Mouse (Mus musculus): ENCODE data around the gene Il10rb. TPM values are rescaled to one million over a fixed set of nuclear protein-coding genes. Genes with fewer than 3 reads are reported as not detected.

Gene Il10rb
- polyA plus RNA-seq, 1 experiment from 2014 or later, result 44.8 TPM

DNA sequence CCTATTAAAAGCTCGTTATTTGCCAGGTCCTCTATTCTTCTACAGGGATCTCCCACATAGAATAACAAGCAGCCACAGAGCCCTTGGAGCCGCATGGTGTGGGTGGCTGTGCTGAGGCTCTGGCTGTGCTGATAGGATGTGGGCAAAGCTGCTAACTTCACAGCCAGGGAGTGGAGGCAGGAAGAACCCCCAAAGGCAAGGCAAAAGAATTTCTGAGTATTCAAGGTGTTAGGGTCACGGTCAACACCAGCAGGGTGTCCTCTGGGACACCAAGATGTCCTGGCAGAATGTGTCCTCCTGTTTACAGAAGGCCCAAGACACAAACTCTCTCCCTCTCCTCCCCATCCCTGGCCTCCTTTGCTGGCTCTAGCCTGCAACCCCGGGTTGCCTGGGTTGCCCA lies 36.5 kb downstream of the Il10rb start:
- Histone ChIP-seq H3K9me3 (no peaks in the 10 kb centered on the region; the same call in 1 of the 2 replicates), H3K9ac (no peak overlapping the region), H3K27me3 (replicated peaks) (no peaks in the 10 kb centered on the region), H3K4me1 (peaks cover 30% of the 10 kb centered on the region), H3K27ac (replicated peaks) (peak overlapping the region; percentile 53), H3K36me3 (no peaks in the 10 kb centered on the region), H3K4me2 (no peak overlapping the region), H3K4me3 (no peak overlapping the region)
- no peak for ATAC-seq (ENCODE audit: extremely low read depth, insufficient number of reproducible peaks, low FRiP score, low TSS enrichment)
- WGBS, result 53% methylated on average over 4 of the region's 4 CpGs

DNA sequence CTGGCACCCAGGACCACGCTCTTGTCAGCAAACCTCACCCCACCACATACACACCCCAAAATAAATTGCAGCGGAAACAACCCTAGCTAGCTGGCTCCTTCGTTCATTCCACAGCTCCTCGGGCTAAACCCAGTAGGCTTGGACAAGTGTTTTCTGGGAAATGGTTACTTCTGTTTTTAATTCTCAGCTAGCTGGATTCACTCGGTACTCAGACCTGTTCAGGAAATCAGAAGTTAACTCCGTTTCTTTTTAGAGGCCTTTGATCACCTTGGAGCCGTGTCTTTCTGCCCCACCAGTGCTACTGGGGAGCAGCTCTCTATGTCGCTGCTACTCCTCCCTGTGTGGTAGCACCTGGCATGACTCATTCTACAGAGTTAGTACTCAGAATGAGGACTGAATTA lies 37.2 kb downstream of the Il10rb start:
- peaks cover 35% of the 10 kb centered on the region for H3K4me1 ChIP-seq
- WGBS, result 80% methylated on average over 8 of the region's 8 CpGs
- no peak overlapping the region for H3K9ac ChIP-seq
- H3K36me3 ChIP-seq, result no peaks in the 10 kb centered on the region
- H3K9me3 ChIP-seq, result no peaks in the 10 kb centered on the region; the same call in 1 of the 2 replicates
- H3K27ac ChIP-seq (replicated peaks), result no peak overlapping the region; the same call in 1 of the 2 replicates
- no peak for ATAC-seq (ENCODE audit: extremely low read depth, insufficient number of reproducible peaks, low FRiP score, low TSS enrichment)
- H3K4me2 ChIP-seq, result no peak overlapping the region
- no peak overlapping the region for H3K4me3 ChIP-seq
- H3K27me3 ChIP-seq (replicated peaks), result no peaks in the 10 kb centered on the region

DNA sequence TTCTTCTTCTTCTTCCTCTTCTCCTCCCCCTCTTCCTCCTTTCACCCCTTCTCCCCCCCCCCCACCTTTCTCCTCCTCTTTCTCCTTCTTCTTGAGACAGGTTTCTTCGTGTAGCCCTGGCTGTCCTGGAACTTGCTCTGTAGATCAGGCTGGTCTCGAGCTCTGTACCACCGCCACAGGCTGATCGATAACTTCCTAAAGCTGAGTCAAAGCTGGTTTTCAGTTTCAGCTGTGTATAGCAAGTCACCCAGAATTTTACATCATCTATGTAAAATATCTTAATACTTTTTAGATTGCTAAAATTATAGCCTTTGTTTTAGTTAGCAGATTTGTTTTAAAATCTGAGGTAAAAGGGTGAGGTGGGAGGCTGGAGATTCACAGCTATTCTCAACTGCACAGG lies 38.9 kb downstream of the Il10rb start:
- no peaks in the 10 kb centered on the region for H3K36me3 ChIP-seq
- WGBS, result 88% methylated on average over 4 of the region's 4 CpGs
- H3K4me1 ChIP-seq, result peaks cover 30% of the 10 kb centered on the region
- no peaks in the 10 kb centered on the region for H3K27me3 ChIP-seq (replicated peaks)
- H3K9me3 ChIP-seq, result no peaks in the 10 kb centered on the region
- H3K4me3 ChIP-seq, result no peak overlapping the region
- no peak for ATAC-seq (ENCODE audit: extremely low read depth, insufficient number of reproducible peaks, low FRiP score, low TSS enrichment)
- no peak overlapping the region for H3K4me2 ChIP-seq
- H3K9ac ChIP-seq, result no peak overlapping the region
- no peak overlapping the region for H3K27ac ChIP-seq (replicated peaks)

DNA sequence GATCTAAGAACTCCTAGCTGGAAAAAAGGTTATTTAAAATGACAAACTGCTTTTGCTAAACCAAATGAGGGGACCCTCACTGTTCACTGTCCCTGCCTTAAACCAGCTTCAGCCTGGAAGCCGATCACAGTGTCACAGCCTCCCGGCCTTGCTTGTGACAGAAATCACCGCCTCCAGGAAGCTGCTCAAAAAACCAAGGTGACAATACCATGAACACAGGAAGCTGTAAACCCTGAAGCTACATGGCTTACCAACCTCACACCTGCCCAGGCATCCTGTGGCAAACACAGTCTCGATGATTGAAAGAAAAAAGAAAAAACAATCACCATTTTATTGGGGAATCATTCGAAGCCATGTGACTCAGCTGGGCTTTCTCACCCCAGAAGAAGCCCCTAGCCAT lies 39.6 kb downstream of the Il10rb start:
- ATAC-seq (ENCODE audit: extremely low read depth, insufficient number of reproducible peaks, low FRiP score, low TSS enrichment), result no peak
- H3K9ac ChIP-seq, result no peak overlapping the region
- H3K4me2 ChIP-seq, result no peak overlapping the region
- H3K9me3 ChIP-seq, result no peaks in the 10 kb centered on the region
- no peaks in the 10 kb centered on the region for H3K27me3 ChIP-seq (replicated peaks)
- no peak overlapping the region for H3K27ac ChIP-seq (replicated peaks)
- no peaks in the 10 kb centered on the region for H3K36me3 ChIP-seq
- H3K4me1 ChIP-seq, result peaks cover 28% of the 10 kb centered on the region
- WGBS, result 74% methylated on average over 5 of the region's 5 CpGs
- no peak overlapping the region for H3K4me3 ChIP-seq

DNA sequence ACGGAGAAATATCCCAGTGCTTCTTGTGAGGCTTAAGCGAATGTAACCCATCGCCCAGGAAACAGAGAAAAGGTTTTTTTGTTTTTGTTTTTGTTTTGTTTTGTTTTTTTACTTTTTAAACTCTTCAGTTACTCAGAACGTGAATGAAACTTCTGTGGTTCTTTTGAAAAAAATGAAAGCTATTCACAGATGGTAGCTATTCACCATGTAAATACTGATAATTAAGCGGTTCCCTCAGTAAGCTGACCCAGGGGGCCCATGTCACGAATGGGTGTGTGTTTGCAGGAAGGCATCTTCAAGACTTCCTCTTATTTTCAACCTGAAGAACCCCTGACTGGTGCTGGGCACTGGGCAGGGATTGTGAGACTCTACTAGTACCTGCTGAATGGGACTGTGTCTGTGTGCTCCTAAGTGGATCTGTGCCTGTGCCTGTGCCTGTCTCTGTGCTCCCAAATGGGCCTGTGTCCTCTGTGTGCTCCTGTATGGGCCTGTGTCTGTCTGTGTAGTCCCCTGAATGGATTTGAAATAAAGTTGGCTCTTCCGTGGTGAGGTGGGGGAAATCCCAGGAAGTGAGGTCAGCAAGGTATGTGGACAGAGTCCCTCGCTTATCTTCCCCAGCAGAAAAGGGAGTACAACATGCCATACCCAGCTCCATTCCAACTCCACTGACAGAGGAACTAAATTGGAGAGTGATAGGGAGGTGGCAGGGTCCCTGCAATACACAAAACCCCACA lies 41.0 kb downstream of the Il10rb start:
- no peak for ATAC-seq (ENCODE audit: extremely low read depth, insufficient number of reproducible peaks, low FRiP score, low TSS enrichment)
- Histone ChIP-seq H3K9ac (no peak overlapping the region), H3K27ac (replicated peaks) (no peak overlapping the region), H3K4me3 (no peak overlapping the region), H3K27me3 (replicated peaks) (no peaks in the 10 kb centered on the region), H3K36me3 (no peaks in the 10 kb centered on the region), H3K9me3 (no peaks in the 10 kb centered on the region), H3K4me1 (peaks cover 18% of the 10 kb centered on the region), H3K4me2 (no peak overlapping the region)
- 72% methylated on average over 8 of the region's 8 CpGs for WGBS

DNA sequence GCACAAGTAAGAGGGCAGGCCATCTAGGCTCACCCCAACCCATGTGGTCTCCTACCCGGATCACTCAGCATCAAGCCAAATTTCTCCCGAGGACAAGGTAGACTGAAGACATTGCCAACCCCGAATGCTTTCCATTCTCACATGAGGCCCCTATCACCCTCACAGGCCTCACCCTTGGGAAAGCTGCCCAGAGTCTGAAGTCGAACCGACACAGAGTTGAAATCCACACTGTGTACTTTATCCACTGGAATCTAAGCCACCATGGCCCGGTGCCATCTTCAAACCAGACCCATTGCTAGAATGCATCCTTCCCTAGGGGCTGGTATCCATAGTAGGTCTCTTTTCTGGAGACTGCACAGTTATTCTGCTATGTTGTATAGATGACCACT lies 41.5 kb downstream of the Il10rb start:
- H3K4me3 ChIP-seq, result no peak overlapping the region
- H3K36me3 ChIP-seq, result no peaks in the 10 kb centered on the region
- WGBS, result 68% methylated on average over 6 of the region's 6 CpGs
- H3K27me3 ChIP-seq (replicated peaks), result no peaks in the 10 kb centered on the region
- H3K9me3 ChIP-seq, result no peaks in the 10 kb centered on the region
- H3K27ac ChIP-seq (replicated peaks), result no peak overlapping the region
- H3K9ac ChIP-seq, result no peak overlapping the region
- no peak for ATAC-seq (ENCODE audit: extremely low read depth, insufficient number of reproducible peaks, low FRiP score, low TSS enrichment)
- H3K4me2 ChIP-seq, result no peak overlapping the region
- peaks cover 20% of the 10 kb centered on the region for H3K4me1 ChIP-seq

DNA sequence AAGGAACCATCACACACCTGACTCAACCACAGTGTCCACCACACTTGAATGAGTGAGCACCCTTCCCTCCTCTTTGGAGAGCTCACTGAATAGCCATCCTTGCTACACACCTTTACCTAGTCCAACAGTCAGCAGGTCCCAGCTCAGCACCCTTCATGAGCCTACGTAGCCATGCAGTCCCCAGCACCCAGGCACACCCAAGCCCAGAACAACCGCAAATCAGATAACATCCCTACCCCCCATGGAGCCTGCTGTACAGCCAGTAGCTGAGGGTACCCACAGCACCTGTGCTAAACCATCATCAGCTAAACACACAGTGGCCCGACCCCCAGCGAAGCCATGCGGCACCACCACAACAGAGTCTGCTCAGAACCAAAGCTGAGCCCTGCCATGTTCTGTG lies 42.1 kb downstream of the Il10rb start:
- H3K27me3 ChIP-seq (replicated peaks), result no peaks in the 10 kb centered on the region
- H3K9me3 ChIP-seq, result no peaks in the 10 kb centered on the region
- H3K4me1 ChIP-seq, result peaks cover 25% of the 10 kb centered on the region
- H3K36me3 ChIP-seq, result no peaks in the 10 kb centered on the region
- 93% methylated on average over 5 of the region's 5 CpGs for WGBS
- no peak overlapping the region for H3K4me3 ChIP-seq
- no peak overlapping the region for H3K9ac ChIP-seq
- H3K4me2 ChIP-seq, result no peak overlapping the region
- ATAC-seq (ENCODE audit: extremely low read depth, insufficient number of reproducible peaks, low FRiP score, low TSS enrichment), result no peak
- no peak overlapping the region for H3K27ac ChIP-seq (replicated peaks)

DNA sequence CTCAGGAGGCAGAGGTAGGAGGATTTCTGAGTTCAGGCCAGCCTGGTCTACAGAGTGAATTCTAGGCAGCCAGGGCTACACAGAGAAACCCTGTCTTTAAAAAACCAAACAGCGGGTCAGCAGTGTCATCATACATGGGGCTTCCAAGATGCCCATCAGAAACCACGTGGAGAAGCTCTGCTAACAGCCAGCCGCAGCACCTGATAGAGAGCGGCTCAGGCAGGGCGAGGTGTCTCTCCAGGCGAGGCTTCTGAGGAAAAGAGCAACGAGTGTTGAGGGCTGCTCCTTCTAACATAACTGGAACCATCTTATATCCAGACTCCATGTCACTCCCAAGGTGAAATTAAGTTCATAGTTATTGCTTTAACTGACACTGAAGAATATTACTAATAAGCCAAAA lies 42.9 kb downstream of the Il10rb start:
- ATAC-seq (ENCODE audit: extremely low read depth, insufficient number of reproducible peaks, low FRiP score, low TSS enrichment), result no peak
- 65% methylated on average over 7 of the region's 7 CpGs for WGBS
- Histone ChIP-seq H3K4me3 (no peak overlapping the region), H3K9me3 (no peaks in the 10 kb centered on the region), H3K27me3 (replicated peaks) (no peaks in the 10 kb centered on the region), H3K27ac (replicated peaks) (no peak overlapping the region), H3K4me2 (no peak overlapping the region), H3K9ac (no peak overlapping the region), H3K36me3 (no peaks in the 10 kb centered on the region), H3K4me1 (peaks cover 26% of the 10 kb centered on the region)

DNA sequence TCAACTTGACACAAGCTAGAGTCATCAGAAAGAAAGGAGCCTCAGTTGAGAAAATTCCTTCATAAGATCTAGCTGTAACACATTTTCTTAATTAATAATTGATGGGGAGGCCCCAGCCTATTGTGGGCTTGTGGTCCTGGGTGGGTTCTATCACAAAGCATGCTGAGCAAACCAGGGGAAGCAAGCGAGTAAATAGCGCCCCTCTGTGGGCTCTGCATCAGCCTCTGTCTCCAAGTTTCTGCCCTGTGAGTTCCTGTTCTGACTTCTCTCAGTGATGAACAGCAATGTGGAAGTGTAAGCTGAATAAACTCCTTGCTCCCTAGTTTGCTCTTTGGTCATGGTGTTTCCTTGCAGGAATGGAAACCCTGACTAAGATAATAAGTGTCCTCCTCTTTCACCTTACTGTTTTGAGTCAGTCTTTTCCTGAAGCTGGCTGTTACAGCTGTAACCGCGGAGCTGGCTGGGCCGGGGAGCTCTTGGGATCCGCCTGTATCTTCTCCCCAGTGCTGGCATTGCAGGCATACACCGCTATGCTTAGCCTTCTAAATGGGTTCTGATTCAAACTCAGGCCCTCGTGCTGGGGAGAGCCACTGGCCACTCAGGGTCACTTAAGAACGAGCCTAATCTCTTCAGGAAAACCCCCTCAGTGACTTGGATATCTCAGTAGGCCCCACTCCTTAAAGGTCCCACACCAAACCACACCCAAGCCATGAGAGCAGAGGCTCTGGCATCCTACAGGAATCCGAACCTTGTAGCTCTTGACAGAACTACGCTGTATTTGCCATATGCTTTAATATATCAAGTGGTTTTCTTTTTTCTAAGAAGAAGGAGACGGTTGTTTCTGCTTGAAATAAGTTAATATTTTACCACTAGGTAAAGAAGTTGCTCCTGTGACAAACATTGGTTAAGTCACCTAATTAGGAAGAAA lies 44.4 kb downstream of the Il10rb start:
- WGBS, result 69% methylated on average over 12 of the region's 12 CpGs
- H3K4me1 ChIP-seq, result peaks cover 26% of the 10 kb centered on the region
- H3K27ac ChIP-seq (replicated peaks), result no peak overlapping the region
- H3K9me3 ChIP-seq, result no peaks in the 10 kb centered on the region
- H3K4me3 ChIP-seq, result no peak overlapping the region
- ATAC-seq (ENCODE audit: extremely low read depth, insufficient number of reproducible peaks, low FRiP score, low TSS enrichment), result no peak
- no peaks in the 10 kb centered on the region for H3K36me3 ChIP-seq
- no peak overlapping the region for H3K4me2 ChIP-seq
- H3K27me3 ChIP-seq (replicated peaks), result no peaks in the 10 kb centered on the region
- H3K9ac ChIP-seq, result no peak overlapping the region

DNA sequence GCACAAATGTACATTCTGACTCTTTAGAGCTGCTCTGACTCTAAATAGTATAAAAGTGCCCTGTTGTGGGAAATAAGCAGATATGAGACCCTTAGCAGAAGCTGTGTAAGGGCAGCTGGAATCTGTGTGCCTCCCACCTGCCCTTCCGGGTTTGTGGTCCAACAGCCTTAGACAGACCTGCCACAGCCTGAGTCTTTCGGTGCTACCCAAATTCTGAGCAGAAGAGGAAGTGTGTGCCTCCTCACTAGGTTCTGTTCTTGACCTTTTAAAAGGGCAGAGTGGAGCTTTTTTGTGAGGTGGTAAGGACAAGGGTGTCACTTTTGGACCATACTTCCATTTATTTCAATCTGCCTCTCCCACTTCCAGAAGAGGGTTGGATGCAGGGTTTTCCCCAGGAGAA lies 46.0 kb downstream of the Il10rb start:
- Histone ChIP-seq H3K4me1 (peaks cover 25% of the 10 kb centered on the region), H3K4me2 (no peak overlapping the region), H3K27ac (replicated peaks) (peak overlapping the region; percentile 51), H3K4me3 (no peak overlapping the region), H3K27me3 (replicated peaks) (no peaks in the 10 kb centered on the region), H3K9ac (no peak overlapping the region), H3K9me3 (no peaks in the 10 kb centered on the region), H3K36me3 (no peaks in the 10 kb centered on the region)
- ATAC-seq (ENCODE audit: extremely low read depth, insufficient number of reproducible peaks, low FRiP score, low TSS enrichment), result no peak
- 83% methylated on average over 2 of the region's 2 CpGs for WGBS

DNA sequence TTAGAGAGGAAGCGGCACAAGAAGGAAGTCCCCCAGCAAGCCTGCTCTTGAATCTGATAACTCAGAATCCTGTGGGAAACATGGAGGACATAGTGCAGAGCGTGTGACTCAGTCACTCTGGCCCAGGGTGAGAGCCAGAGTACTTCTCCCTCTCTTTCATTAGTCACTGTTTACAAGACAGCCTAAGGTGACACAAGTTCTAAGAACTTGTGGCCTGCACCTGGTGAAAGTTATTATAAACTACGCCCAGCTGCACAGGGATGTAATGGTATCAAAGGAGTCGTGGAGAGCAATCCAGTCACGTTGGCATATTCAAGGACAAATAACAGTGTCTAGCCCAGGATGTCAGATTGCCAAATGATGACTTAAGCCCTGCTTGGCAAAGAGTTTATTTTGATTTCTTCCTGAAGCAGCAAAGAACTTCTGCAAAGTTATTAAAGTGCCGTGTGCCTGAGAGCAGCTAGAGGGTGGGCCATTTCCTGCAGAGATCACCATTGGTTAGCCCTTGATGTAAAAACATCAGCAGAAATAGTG lies 46.5 kb downstream of the Il10rb start:
- Histone ChIP-seq H3K9me3 (no peaks in the 10 kb centered on the region), H3K27me3 (replicated peaks) (no peaks in the 10 kb centered on the region), H3K9ac (no peak overlapping the region), H3K4me3 (no peak overlapping the region), H3K4me1 (peaks cover 20% of the 10 kb centered on the region), H3K36me3 (no peaks in the 10 kb centered on the region), H3K4me2 (no peak overlapping the region), H3K27ac (replicated peaks) (peak overlapping the region; percentile 51)
- ATAC-seq (ENCODE audit: extremely low read depth, insufficient number of reproducible peaks, low FRiP score, low TSS enrichment), result no peak
- whole genome bisulfite sequencing, result 48% methylated on average over 6 of the region's 6 CpGs

Measured in heart, embryonic 13.5 days (tissue).